Mouse (Mus musculus): Measurements from ENCODE around the gene Hpn.
A peak's percentile ranks its signal among the peaks of the same experiment; 100 is the strongest.

Gene Hpn

GRCm38 (mm10) chr7:31110861-31111385 lies 4.2 kb downstream of the Hpn start:
- DNase-seq (ENCODE audit: low read depth) = peak; percentile 60

DNA sequence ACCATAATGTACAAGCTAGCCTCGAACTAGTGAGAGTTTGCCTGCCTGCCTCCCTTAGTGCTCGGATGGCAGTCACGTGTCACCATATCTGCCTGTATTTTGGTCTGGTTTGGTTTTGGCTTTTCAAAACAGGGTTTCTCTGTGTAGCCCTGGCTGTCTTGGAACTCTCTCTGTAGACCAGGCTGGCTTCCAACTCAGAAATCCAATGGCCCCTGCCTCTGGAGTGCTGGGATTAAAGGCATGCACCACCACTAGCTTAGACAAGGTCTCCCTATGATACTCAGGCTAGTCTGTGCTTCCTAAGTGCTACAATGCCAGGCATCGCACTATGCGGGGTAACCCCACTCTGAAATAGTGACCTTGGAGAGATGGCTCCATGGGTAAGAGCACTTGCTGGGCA lies 5.3 kb downstream of the Hpn start:
- no peak for DNase-seq (ENCODE audit: low read depth)

DNA sequence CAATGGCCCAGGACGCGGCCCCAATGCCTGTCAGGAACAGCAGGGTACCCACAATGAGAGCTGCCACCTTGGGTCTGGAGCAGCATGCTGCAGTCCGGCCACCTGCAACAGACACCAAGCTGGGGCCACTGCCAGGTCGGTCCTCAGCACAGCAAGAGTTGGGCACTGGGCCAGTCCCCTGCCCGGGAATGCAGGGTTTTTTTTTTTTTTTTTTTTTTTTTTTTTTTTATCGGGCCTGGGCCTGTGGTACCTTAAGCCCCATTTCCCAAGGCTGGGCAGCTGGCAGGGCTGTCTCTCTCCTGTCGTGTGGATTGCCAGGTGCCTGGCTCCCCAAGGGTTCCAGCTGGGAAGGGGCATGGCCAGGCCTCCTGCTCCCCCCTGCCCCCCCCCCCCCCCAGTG lies 6.0 kb downstream of the Hpn start:
- no peak for DNase-seq (ENCODE audit: low read depth)

DNA sequence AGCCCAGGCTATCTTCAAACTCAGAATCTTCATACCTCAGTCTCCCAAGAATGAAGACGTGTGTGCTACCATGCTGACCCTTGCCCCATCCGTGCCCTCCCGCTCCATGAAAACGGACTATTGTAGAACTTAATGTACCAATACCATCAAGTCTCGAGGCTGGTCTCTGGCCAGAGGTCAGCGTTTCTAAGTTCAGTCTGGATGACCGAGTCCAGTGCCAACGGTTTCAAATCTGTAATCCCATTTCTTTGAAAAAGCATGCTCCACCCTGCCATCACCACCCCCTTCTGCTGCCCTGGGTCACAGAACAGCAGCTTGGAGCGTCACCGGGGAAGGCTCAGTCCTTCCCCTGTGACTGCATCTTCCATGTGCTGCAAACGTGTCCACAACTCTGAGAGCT lies 7.3 kb downstream of the Hpn start:
- no peak for DNase-seq (ENCODE audit: low read depth)

GRCm38 (mm10) chr7:31106166-31106565 lies 8.9 kb downstream of the Hpn start:
- peak; percentile 39 for DNase-seq (ENCODE audit: low read depth)

GRCm38 (mm10) chr7:31105061-31105768 lies 9.9 kb downstream of the Hpn start:
- peak; percentile 43 for DNase-seq (ENCODE audit: low read depth)

- DNase-seq (ENCODE audit: low read depth) = no peak
Observed at GRCm38 (mm10) chr7:31100786-31101185, 14.3 kb downstream of the Hpn start.

DNA sequence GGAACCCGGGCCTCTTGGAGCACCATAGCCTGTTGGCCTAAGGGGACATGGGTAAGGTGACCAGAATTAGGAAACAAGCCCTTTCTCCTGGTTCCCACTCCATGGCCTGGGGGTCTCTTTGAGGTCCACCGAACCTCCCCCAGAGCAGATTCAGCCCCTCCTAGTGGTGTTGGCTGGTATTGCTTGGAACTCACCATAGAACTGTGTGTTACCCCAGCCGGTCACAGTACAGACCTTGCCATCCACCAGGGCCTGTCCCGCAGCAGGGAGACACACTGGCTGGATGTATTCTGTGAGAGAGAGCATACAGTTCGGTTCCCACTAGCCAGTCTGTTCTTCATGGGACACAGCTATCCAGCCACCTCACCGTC lies 15.5 kb downstream of the Hpn start:
- no peak for DNase-seq (ENCODE audit: low read depth)

DNA sequence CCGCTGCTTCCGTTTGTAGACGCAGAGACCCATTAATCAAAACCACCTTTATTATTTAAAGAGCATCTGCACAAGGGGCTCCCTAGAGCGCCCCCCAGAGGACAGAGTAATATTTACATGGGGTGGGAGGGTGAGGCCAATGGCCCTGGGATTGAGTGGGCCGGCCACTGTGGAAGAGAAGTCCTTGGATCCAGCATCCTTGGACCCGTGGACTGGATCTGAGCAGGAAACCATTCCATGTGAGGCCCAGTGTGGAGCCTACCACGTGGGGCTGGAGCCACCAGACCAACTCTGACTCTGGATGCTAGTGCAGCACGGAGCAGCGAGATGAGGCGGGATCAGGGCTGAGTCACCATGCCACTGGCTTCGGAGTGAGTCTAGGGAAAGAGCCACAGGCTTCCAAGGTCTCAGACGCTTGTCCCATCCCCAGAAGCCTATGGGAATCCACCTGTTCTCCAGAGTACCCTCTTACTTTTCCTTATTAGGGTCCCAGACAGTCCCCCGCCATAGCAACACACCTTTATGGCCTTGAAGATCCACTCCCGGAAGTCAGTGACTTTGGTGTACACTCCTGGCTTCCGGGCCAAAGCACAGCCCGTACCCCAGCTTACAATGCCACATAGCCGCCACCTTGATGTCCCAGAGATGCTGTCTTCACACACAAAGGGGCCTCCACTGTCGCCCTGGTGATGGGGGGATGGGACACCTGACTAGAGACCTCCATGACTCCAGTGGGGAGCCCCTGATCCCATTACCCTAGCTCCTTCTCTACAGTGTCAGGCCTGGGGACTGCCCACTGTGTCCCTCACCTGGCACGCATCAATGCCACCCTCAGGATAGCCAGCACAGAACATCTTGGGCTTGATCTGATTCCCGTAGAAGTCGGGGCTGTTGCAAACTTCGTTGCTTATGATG lies 16.1 kb downstream of the Hpn start:
- DNase-seq (ENCODE audit: low read depth) = peak; percentile 28

DNA sequence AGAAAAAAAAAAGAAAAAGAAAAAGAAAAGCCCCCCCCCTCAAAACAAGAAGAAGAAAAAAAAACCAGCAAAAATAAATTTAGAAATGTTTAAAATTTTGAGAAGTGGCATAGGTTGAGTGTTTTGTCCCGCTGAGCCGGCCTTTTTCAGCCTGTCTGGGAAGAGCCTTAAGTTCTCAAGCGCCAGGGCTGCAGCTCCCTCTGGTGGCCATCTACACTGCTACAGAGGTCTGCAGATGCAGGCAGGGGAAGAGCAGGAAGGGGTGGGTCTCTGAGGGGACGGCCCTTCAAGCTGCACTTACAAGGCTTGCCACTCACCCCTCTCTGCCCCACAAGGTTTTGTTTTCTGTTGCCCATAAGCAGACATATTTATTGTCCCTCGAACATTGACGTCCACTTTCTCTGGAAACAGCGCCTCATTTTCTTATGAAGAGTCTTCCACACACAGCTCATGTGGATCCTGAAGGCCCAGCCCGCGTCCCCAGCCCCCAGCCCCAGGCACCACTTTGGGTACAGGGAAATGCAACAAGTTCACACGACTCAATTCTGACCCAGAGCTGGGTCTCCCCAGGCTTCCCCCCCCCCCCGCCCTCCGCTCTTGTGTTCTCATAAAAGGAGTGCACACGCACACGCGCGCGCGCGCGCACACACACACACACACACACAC lies 17.4 kb downstream of the Hpn start:
- DNase-seq (ENCODE audit: low read depth) = peak; percentile 95

GRCm38 (mm10) chr7:31096892-31097564 lies 18.1 kb downstream of the Hpn start:
- DNase-seq (ENCODE audit: low read depth) = peak; percentile 31

DNA sequence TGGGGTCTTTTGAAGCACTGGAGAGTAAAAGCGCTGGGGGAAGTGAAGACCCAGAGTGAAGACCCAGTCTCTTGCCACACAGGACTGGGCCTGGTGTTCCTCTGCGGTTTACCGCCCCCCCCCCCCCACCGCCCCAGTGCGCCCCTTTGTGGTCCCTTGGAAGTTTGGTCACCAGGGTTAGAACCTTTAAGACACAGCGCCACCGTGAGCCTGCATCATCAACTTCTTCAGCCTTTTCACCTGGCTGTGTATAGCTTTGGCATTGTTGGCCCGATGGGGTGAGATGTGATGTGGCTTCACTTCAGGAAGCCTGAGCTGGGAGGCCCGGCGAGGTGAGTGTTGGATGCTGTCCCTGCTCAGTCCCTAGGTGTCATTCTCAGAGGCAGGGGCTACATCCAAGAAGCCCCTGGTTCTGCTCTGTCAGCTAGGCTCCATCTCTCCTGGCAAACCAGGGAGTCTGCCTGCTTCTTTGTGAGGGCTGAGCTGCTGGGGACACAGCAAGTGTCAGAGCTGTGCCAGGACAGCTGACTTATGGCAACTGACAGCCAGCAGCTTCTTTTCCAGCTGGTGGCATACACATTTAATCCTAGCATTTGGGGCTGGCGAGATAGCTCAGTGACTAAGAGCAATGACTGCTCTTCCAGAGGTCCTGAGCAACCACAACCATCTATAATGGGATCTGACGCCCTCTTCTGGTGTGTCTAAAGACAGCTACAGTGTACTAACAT lies 20.2 kb downstream of the Hpn start:
- DNase-seq (ENCODE audit: low read depth) = peak; percentile 70

DNA sequence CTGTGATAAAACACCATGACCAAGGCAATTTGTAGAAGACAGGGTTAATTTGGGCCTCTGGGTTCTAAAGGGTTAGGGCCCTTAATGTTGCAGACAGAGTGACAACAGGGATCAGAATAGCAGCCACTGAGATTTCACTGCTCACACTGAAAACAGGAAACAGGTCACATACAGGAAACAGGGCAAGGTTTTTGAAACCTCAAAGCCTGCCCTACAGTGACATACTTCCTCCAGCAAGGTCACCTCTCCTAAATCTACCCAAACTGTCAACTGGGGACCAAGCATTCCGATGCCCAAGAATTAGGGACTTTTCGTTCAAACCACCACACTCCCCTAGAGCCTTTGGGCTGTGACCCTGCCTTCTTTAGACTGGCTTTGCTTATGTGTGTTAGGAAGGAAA lies 25.4 kb downstream of the Hpn start:
- DNase-seq (ENCODE audit: low read depth) = peak; percentile 86

GRCm38 (mm10) chr7:31088206-31088605 lies 26.9 kb downstream of the Hpn start:
- DNase-seq (ENCODE audit: low read depth) = no peak

DNA sequence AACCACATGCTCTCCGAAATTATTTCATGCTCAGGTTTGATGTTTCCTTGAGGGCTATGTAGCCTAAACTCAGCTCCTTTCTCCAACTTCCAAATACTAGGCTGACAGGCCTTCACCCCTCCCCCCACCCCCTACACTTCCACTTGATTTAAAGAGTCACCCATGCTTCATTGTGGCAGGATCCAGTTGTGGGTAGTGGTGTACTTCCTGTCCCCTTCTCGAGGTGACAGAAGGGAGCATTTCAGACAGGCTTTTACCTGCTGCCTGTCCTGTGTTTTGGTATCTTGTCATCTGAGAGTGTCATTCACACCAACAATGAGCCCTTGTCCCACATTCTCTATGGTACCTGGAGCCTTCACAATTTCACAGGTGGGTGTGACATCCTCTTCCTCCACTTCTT lies 27.8 kb downstream of the Hpn start:
- peak; percentile 70 for DNase-seq (ENCODE audit: low read depth)

DNA sequence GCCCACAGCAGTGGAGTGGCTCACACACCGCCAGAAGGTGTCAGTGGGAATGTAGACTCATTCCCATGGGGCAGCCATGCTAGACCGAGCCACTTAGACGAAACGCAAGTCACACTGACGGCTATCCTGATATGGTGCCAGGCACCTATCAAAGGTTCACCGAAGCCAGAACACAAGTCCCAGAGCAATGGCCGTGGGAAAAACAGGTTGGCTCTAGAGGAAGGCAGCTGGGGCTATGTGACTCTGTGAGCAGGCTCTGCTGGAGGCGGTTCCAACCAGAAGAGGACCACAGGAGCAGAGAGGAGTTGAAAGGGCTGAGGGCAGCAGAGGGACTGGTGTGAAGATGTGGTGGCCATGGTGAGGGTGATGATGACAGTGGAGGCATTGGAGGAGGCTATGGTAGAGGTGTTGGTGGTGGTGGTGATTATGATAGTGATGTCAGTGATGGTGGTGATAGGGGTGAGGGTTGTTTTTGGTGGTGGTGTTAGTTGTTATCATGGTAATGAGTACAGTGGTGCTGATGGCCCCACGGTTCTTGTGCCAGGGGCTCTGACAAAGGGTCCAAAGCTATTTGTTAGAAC lies 28.8 kb downstream of the Hpn start:
- DNase-seq (ENCODE audit: low read depth) = no peak

- no peak for DNase-seq (ENCODE audit: low read depth)
Observed at GRCm38 (mm10) chr7:31085171-31085570, 29.9 kb downstream of the Hpn start.

GRCm38 (mm10) chr7:31084140-31084539 lies 30.9 kb downstream of the Hpn start:
- no peak for DNase-seq (ENCODE audit: low read depth)

GRCm38 (mm10) chr7:31082831-31083588 lies 32.1 kb downstream of the Hpn start:
- no peak for DNase-seq (ENCODE audit: low read depth)

GRCm38 (mm10) chr7:31082106-31082505 lies 33.0 kb downstream of the Hpn start:
- DNase-seq (ENCODE audit: low read depth) = no peak
